Comparison of ENCODE assay signal across 23 mouse cellular contexts in genomic region chr3:127719601-127720000, GRCm38 (mm10).
DNase-seq lines count a peak whose midpoint lies in the region; ATAC-seq and TF ChIP-seq lines count a peak whose summit lies in the region.
"Had no signal": no experiment of that assay in that cellular context is flagged by ENCODE, and none has a peak within 500 bp of the region (broad histone marks: within the 10 kb centered on the region; RNA-seq: fewer than 3 reads in every experiment).

No protein-coding gene starts in this region.

- no peak for DNase-seq in hindbrain, embryonic 10.5 days (ENCODE audit: low spot score)
- no peak for DNase-seq in hindbrain, embryonic 14.5 days (ENCODE audit: low spot score)
- no peak for DNase-seq in midbrain, embryonic 11.5 days (ENCODE audit: low spot score, missing footprints)
- peak; percentile 63 for DNase-seq in brain, embryonic 14.5 days (ENCODE audit: low read depth)
- peak; percentile 42 for DNase-seq in forebrain, embryonic 14.5 days (ENCODE audit: low spot score)
- no peak for DNase-seq in limb, embryonic 10.5 days (ENCODE audit: low spot score)
- DNase-seq: adrenal gland, postnatal 25 days; B cell, adult 2 months; cerebellum, adult 2 months; cerebellum, postnatal 14 days; gastrocnemius, postnatal 36 days; heart, adult 2 months; kidney, adult 18-20 months; kidney, postnatal 25 days; lung, postnatal 14 days had no signal

- WGBS in hindbrain, embryonic 10.5 days = 57% methylated on average over 5 of the region's 5 CpGs
- WGBS in hindbrain, embryonic 14.5 days = 44% methylated on average over 5 of the region's 5 CpGs
- 52% methylated on average over 5 of the region's 5 CpGs for WGBS in midbrain, embryonic 11.5 days
- 44% methylated on average over 5 of the region's 5 CpGs for WGBS in midbrain, embryonic 15.5 days
- 23% methylated on average over 5 of the region's 5 CpGs for WGBS in forebrain, embryonic 14.5 days
- WGBS in limb, embryonic 10.5 days = 67% methylated on average over 5 of the region's 5 CpGs

- no peaks in the 10 kb centered on the region for H3K9me3 ChIP-seq in hindbrain, embryonic 10.5 days
- no peaks in the 10 kb centered on the region for H3K9me3 ChIP-seq in hindbrain, embryonic 14.5 days (ENCODE audit: control insufficient read depth, low read length)
- no peaks in the 10 kb centered on the region for H3K9me3 ChIP-seq in midbrain, embryonic 11.5 days (ENCODE audit: control insufficient read depth, low read length)
- no peaks in the 10 kb centered on the region for H3K9me3 ChIP-seq in midbrain, embryonic 15.5 days
- H3K9me3 ChIP-seq in forebrain, embryonic 14.5 days (replicated peaks; ENCODE audit: control insufficient read depth, low read length) = no peaks in the 10 kb centered on the region
- no peaks in the 10 kb centered on the region for H3K9me3 ChIP-seq in limb, embryonic 10.5 days (replicated peaks)
- H3K9me3 ChIP-seq: heart, embryonic 12.5 days; kidney, embryonic 15.5 days; limb, embryonic 12.5 days; liver, embryonic 15.5 days had no signal

- peaks cover 37% of the 10 kb centered on the region for H3K4me1 ChIP-seq in hindbrain, embryonic 10.5 days (replicated peaks)
- no peaks in the 10 kb centered on the region for H3K4me1 ChIP-seq in hindbrain, embryonic 14.5 days (replicated peaks; ENCODE audit: control insufficient read depth, insufficient read depth, low read length)
- peaks cover 4% of the 10 kb centered on the region for H3K4me1 ChIP-seq in midbrain, embryonic 11.5 days (ENCODE audit: control insufficient read depth, insufficient read depth, low read length)
- peaks cover 3% of the 10 kb centered on the region; the same call in 1 of the 2 replicates for H3K4me1 ChIP-seq in midbrain, embryonic 15.5 days
- H3K4me1 ChIP-seq in forebrain, embryonic 14.5 days (ENCODE audit: control insufficient read depth, insufficient read depth, low read length) = peaks cover 5% of the 10 kb centered on the region; the same call in 1 of the 2 replicates
- peaks cover 14% of the 10 kb centered on the region for H3K4me1 ChIP-seq in limb, embryonic 10.5 days
- H3K4me1 ChIP-seq: heart, embryonic 12.5 days; liver, embryonic 15.5 days had no signal

- no peaks in the 10 kb centered on the region for H3K36me3 ChIP-seq in hindbrain, embryonic 10.5 days
- no peaks in the 10 kb centered on the region for H3K36me3 ChIP-seq in hindbrain, embryonic 14.5 days (replicated peaks; ENCODE audit: control insufficient read depth, insufficient read depth)
- no peaks in the 10 kb centered on the region for H3K36me3 ChIP-seq in midbrain, embryonic 11.5 days (ENCODE audit: control insufficient read depth, insufficient read depth, low read length)
- no peaks in the 10 kb centered on the region for H3K36me3 ChIP-seq in midbrain, embryonic 15.5 days (replicated peaks)
- no peaks in the 10 kb centered on the region for H3K36me3 ChIP-seq in forebrain, embryonic 14.5 days (ENCODE audit: control insufficient read depth, insufficient read depth, low read length)
- no peaks in the 10 kb centered on the region for H3K36me3 ChIP-seq in limb, embryonic 10.5 days
- H3K36me3 ChIP-seq: heart, embryonic 12.5 days; kidney, embryonic 15.5 days; limb, embryonic 12.5 days; liver, embryonic 15.5 days had no signal

- H3K27me3 ChIP-seq in hindbrain, embryonic 10.5 days (ENCODE audit: insufficient read depth, poor library complexity, severe bottlenecking) = peaks cover 28% of the 10 kb centered on the region
- 0 out of 2 replicates have a peak, but pooled peaks cover 3% of the 10 kb centered on the region for H3K27me3 ChIP-seq in hindbrain, embryonic 14.5 days (ENCODE audit: control insufficient read depth, insufficient read depth, low read length)
- 0 out of 2 replicates have a peak, but pooled peaks cover 2% of the 10 kb centered on the region for H3K27me3 ChIP-seq in midbrain, embryonic 11.5 days (ENCODE audit: control insufficient read depth, insufficient read depth, low read length)
- H3K27me3 ChIP-seq in midbrain, embryonic 15.5 days (replicated peaks) = no peaks in the 10 kb centered on the region
- 0 out of 2 replicates have a peak, but pooled peaks cover 4% of the 10 kb centered on the region for H3K27me3 ChIP-seq in forebrain, embryonic 14.5 days (replicated peaks; ENCODE audit: control insufficient read depth, insufficient read depth, low read length)
- peaks cover 3% of the 10 kb centered on the region; the same call in 1 of the 2 replicates for H3K27me3 ChIP-seq in limb, embryonic 10.5 days (ENCODE audit: low read depth, poor library complexity, severe bottlenecking)
- H3K27me3 ChIP-seq: heart, embryonic 12.5 days; kidney, embryonic 15.5 days; liver, embryonic 15.5 days had no signal

- H3K9ac ChIP-seq in hindbrain, embryonic 14.5 days = no peak overlapping the region
- H3K9ac ChIP-seq in midbrain, embryonic 11.5 days (ENCODE audit: low read length) = no peak overlapping the region
- no peak overlapping the region for H3K9ac ChIP-seq in midbrain, embryonic 15.5 days
- H3K9ac ChIP-seq in forebrain, embryonic 14.5 days (ENCODE audit: low read length) = no peak overlapping the region
- H3K9ac ChIP-seq: heart, embryonic 12.5 days; kidney, embryonic 15.5 days; limb, embryonic 12.5 days; liver, embryonic 15.5 days had no signal

- H3K27ac ChIP-seq in hindbrain, embryonic 10.5 days = peak overlapping the region; percentile 59; the same call in 1 of the 2 replicates
- H3K27ac ChIP-seq in hindbrain, embryonic 14.5 days = no peak overlapping the region
- H3K27ac ChIP-seq in midbrain, embryonic 11.5 days (ENCODE audit: low read depth, low read length) = no peak overlapping the region; the same call in 1 of the 2 replicates
- H3K27ac ChIP-seq in midbrain, embryonic 15.5 days = no peak overlapping the region
- peak overlapping the region; percentile 35 for H3K27ac ChIP-seq in forebrain, embryonic 14.5 days (ENCODE audit: low read depth, low read length)
- no peak overlapping the region for H3K27ac ChIP-seq in limb, embryonic 10.5 days
- H3K27ac ChIP-seq: heart, adult 2 months; kidney, embryonic 15.5 days; limb, embryonic 12.5 days; liver, embryonic 15.5 days had no signal

- TF ChIP-seq POLR2A in brain, embryonic 14.5 days (IDR thresholded peaks at IDR 0.05; ENCODE audit: borderline replicate concordance, extremely low read depth, insufficient read depth, insufficient read length, poor library complexity, severe bottlenecking) = no peak

- H3K4me2 ChIP-seq in hindbrain, embryonic 14.5 days (replicated peaks) = no peak overlapping the region
- no peak overlapping the region for H3K4me2 ChIP-seq in midbrain, embryonic 11.5 days
- no peak overlapping the region for H3K4me2 ChIP-seq in midbrain, embryonic 15.5 days
- H3K4me2 ChIP-seq in forebrain, embryonic 14.5 days (ENCODE audit: low read length) = no peak overlapping the region; the same call in 1 of the 2 replicates
- H3K4me2 ChIP-seq: heart, embryonic 12.5 days; limb, embryonic 12.5 days; liver, embryonic 15.5 days had no signal

- ATAC-seq in hindbrain, embryonic 14.5 days (ENCODE audit: low FRiP score) = no peak
- ATAC-seq in midbrain, embryonic 11.5 days (ENCODE audit: low FRiP score) = peak; percentile 28; the same call in 1 of the 2 replicates
- no peak for ATAC-seq in midbrain, embryonic 15.5 days (replicated peaks)
- ATAC-seq in forebrain, embryonic 14.5 days = no peak
- ATAC-seq in erythroid progenitor cell, adult 5-6 weeks (replicated peaks; ENCODE audit: low FRiP score, poor library complexity, severe bottlenecking) = no peak
- ATAC-seq: hindbrain, embryonic 16.5 days had no signal

- H3K4me3 ChIP-seq in hindbrain, embryonic 10.5 days = no peak overlapping the region
- H3K4me3 ChIP-seq in hindbrain, embryonic 14.5 days (replicated peaks; ENCODE audit: low read length) = no peak overlapping the region
- no peak overlapping the region for H3K4me3 ChIP-seq in midbrain, embryonic 11.5 days (ENCODE audit: low read depth, low read length)
- no peak overlapping the region for H3K4me3 ChIP-seq in midbrain, embryonic 15.5 days
- H3K4me3 ChIP-seq in forebrain, embryonic 14.5 days (ENCODE audit: low read depth, low read length) = no peak overlapping the region
- no peak overlapping the region for H3K4me3 ChIP-seq in limb, embryonic 10.5 days
- H3K4me3 ChIP-seq: erythroblast, embryonic 14.5 days; heart, adult 2 months; heart, embryonic 12.5 days; kidney, embryonic 15.5 days; limb, embryonic 12.5 days; liver, embryonic 15.5 days had no signal

- TF ChIP-seq CTCF in brain, embryonic 14.5 days (IDR thresholded peaks at IDR 0.05; ENCODE audit: borderline replicate concordance, extremely low read depth, insufficient read depth, insufficient read length) = no peak

Comparison
In these comparisons a context has a peak if more than half of its experiments do, and no peak if none do; other contexts are left out.
1. H3K27ac ChIP-seq: peak in hindbrain, embryonic 10.5 days (single experiment) and forebrain, embryonic 14.5 days (single experiment); none in hindbrain, embryonic 14.5 days (single experiment), midbrain, embryonic 11.5 days (single experiment), midbrain, embryonic 15.5 days (single experiment) and limb, embryonic 10.5 days (single experiment).
2. DNase-seq: peak in brain, embryonic 14.5 days (single experiment) and forebrain, embryonic 14.5 days (single experiment); none in hindbrain, embryonic 10.5 days (single experiment), hindbrain, embryonic 14.5 days (single experiment), midbrain, embryonic 11.5 days (single experiment) and limb, embryonic 10.5 days (single experiment).